Mouse (Mus musculus) G1E-ER4 (cell line): ENCODE measurements around the gene Wdr46. TPM values are rescaled to one million over a fixed set of nuclear protein-coding genes. Genes with fewer than 3 reads are reported as not detected.

ENCODE experiments used
- GATA1 ChIP-seq: IDR thresholded peaks from one replicate; pipeline ENCODE4 v1.8.0; 2012; ENCODE audit warnings: low read length, inconsistent platforms
- polyA plus RNA-seq: library from polyadenylated mRNA; stranded (reverse); fragments of >175 nt; gene quantifications from 2 replicates; pipeline ENCODE4 v1.2.3, GENCODE M21; 2012

The Wdr46 gene
- polyA plus RNA-seq, 1 experiment, result 186 TPM

DNA sequence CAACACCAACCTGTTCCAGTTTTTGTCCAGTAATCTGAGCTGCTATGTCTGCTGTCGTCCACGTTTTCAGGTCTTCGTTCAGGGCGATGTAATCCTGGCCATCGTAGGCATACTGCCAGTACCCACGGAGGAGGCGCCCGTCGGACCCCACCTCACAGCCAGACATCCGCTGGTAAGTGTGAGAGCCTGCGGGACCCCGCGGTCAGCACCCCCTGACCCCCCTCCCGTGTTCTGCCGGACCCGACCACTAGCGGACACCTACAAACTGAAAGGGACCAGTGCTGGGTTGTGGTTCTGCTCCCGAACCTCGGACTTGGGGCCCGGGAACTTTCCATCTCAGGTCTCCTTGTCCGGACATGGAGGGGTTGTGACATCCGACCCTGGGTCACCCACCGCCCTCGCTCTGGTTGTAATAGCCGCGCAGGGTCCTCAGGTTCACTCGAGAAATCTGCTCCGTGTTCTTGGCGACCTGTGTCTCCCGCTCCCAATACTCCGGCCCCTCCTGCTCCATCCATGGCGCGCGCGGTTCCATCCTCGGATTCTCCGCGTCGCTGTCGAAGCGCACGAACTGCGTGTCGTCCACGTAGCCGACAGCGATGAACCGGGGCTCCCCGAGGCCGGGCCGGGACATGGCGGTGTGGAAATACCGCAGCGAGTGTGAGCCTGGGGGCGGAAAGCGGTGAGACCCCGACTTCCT is 37.5 kb downstream of the Wdr46 start:
- no peak for TF ChIP-seq GATA1

DNA sequence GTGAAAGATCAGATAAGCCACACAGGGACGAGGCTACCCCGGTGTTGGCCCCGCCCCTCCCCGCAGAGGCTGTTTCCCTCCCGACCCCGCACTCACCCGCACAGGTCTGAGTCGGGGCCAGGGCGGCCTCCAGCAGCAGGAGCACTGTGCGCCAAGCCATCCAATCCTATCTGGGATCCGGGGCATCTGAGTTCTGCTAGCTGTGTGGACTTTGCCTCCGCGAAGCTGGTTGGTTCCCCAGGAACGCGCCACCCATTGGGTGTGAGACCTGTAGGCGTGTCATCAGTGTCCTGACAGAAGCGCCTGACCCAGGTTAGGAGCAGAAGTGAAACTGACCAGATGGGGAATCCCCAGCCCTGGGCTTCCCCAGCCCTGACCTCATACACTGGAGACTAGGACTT is 38.2 kb downstream of the Wdr46 start:
- TF ChIP-seq GATA1, result no peak

DNA sequence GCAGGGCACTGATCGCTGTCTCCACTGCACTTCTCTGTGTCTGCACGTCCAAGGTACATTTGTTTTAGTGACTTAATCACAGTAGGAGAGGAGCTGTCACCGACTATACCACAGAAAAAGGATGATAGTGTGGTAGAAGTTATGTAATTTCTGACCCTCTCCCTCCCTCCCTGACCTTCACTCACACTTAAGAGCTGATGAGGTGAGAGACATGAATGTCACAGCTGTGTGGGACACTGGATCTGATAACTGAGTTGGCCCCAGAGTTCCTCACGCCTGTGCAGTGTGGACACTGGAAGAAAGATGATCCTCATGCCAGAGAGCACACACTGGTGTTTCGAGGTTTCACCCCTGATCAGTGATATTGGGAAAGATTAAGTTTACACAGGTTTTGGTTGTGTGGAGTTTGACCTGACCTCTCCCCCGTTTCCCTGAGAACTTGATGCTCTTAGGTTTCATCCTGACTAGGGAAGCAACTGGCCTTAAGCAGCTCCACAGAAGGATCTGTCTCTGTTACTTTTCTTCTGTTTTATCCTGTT is 39.1 kb downstream of the Wdr46 start:
- TF ChIP-seq GATA1, result no peak

DNA sequence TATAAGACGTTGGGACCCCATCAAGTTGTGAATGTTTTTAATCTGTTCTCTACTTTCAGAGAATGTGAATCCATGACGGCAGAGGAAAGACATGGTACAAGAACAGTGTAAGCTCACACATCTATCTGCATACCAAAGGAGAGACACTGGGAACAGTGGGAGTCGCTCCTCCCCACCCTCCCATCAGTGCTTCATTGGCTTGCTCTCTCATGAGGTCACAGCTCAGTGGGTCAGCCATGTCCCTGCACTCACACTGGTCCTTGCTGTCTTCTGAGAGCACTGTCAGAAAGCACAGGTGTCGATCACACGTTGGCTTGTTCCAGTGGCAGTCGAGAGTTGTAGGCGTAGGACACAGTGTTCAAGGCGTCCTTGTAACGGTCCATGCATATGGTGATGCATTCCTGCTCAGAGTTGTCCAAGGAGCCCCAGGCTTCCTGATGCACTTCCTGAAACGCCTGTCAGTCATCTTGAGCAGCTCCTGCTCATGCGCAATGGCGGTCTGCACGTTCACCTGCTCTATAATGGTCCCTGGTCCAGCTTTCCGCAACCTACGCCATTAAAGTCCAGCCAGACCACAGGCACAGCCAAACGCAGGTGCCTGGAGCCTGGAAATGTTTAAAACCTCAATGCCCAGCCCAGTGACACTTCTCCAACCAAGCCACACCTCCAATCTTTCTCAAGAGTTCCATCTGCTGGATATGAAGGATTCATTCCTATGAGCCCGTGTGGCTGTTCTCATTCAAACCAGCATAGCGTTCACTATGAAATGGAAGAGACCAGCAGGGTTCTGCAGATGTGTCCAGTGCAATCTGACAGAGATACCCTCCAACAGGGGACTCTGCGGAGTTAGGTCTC is 39.9 kb downstream of the Wdr46 start:
- no peak for TF ChIP-seq GATA1

DNA sequence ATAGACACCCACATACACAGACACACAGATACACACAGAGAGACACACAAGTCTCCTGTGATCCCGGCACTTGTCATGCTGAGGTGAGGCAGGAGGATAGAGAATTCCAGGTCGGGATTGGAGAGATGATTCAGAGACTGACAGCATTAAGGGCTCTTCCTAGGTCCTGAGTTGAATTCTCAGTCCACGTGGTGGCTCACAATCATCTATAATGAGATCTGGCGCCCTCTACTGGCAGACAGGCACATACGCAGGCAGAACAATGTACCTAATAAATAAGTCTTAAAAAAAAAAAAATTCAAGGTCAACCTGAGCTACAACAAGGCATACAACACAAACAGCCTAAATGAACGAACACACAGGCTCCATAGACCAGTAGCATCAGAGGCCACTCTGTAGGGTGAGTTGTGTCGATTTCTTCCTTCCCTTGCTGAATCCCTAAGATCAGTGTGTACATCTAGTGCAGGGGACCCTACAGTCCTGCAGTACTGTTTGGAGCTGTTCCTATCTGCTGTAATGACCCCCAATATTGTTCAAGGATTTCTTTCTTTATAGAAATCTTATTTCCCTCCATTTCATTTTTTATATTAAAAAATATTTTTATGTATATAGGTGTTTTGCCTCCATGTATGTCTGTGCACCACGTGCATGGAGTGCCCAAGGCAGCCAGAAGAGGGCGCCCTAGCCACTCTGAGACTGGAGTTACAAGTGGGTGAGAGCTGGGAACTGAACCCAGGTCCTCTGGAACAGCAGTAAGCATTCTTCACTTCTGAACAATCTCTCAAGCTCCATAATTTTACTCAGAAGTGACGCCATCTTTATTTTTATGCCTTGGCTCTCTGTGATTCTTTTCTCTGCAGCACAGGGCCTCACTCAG is 51.6 kb downstream of the Wdr46 start:
- no peak for TF ChIP-seq GATA1

DNA sequence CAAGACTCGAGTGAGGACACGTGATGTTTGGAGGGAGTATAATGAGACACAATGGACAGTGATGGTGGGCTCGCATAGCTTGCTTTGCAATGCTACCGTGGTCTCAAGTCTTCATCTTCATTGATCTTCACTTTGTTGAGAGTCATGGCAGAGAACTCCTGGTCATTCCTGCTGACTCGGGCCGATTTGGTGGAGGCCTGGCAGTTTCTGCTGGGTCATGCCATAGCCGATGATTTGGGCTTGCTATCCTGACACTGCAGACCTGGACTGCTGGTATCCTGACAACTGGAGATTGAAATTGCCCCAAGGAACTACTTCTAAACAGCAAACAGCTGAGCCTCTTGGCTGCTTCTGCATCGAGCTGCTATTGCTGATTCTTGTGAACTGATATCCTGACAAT is 54.5 kb downstream of the Wdr46 start:
- no peak for TF ChIP-seq GATA1

DNA sequence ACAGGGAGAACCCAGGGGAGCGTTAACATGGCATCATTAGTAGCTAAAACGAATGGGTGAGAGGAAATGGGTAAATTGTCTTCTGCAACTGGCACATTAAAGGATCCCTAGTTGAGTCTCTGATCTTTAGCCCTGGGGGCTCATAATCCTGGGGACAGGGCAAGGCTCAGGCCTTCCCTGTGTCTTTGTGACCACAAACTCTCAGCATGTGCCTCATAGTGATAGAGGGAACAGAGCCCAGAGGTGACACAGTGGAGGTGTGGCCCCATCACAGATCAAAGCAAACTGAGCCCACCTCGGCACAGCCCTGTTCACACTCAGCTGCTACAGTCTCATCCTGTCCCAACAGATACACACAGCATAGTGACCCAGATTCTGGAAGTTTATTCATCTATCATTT is 55.2 kb downstream of the Wdr46 start:
- no peak for TF ChIP-seq GATA1

Other genes with a start within 250 kb of the Wdr46 start
- gene March2, start 222.0 kb upstream of the Wdr46 start, polyA plus RNA-seq, result 19.8 and 42.0 TPM in 2 replicates
- 99.8 and 157 TPM in 2 replicates for gene Rab11b, start 180.1 kb upstream of the Wdr46 start, polyA plus RNA-seq
- not detected in 2 replicates for gene Angptl4, start 158.8 kb upstream of the Wdr46 start, polyA plus RNA-seq
- gene Kank3, start 130.1 kb upstream of the Wdr46 start, polyA plus RNA-seq, result 6.9 and 7.2 TPM in 2 replicates
- 1,425 and 5,080 TPM in 2 replicates for gene Rps28, start 116.1 kb upstream of the Wdr46 start, polyA plus RNA-seq
- gene Ndufa7, start 116.1 kb upstream of the Wdr46 start, polyA plus RNA-seq, result 678 and 952 TPM in 2 replicates
- 9.3 and 14.4 TPM in 2 replicates for gene Cd320, start 97.6 kb upstream of the Wdr46 start, polyA plus RNA-seq
- not detected in 2 replicates for gene Gm7029, start 66.8 kb upstream of the Wdr46 start, polyA plus RNA-seq
- 88.1 and 95.0 TPM in 2 replicates for gene Kifc1, start 50.0 kb upstream of the Wdr46 start, polyA plus RNA-seq
- gene Platr17, start 35.5 kb upstream of the Wdr46 start, polyA plus RNA-seq, result not detected in 2 replicates
- gene Daxx, start 31.2 kb upstream of the Wdr46 start, polyA plus RNA-seq, result 57.5 and 59.5 TPM in 2 replicates
- gene Tapbp, start 24.8 kb upstream of the Wdr46 start, polyA plus RNA-seq, result 77.2 and 82.0 TPM in 2 replicates
- 49.7 and 50.9 TPM in 2 replicates for gene Zbtb22, start 24.8 kb upstream of the Wdr46 start, polyA plus RNA-seq
- 93.1 and 127 TPM in 2 replicates for gene Rgl2, start 11.1 kb upstream of the Wdr46 start, polyA plus RNA-seq
- gene Pfdn6, start 317 bp upstream of the Wdr46 start, polyA plus RNA-seq, result 358 and 374 TPM in 2 replicates
- gene B3galt4, start 10.8 kb downstream of the Wdr46 start, polyA plus RNA-seq, result 11.6 and 14.2 TPM in 2 replicates
- gene Vps52, start 15.2 kb downstream of the Wdr46 start, polyA plus RNA-seq, result 64.7 and 68.2 TPM in 2 replicates
- gene Rps18, start 15.3 kb downstream of the Wdr46 start, polyA plus RNA-seq, result 364 and 1,526 TPM in 2 replicates
- not detected in 2 replicates for gene H2-K1, start 59.7 kb downstream of the Wdr46 start, polyA plus RNA-seq
- gene Ring1, start 84.0 kb downstream of the Wdr46 start, polyA plus RNA-seq, result 56.3 and 62.8 TPM in 2 replicates
- gene H2-Ke6, start 87.4 kb downstream of the Wdr46 start, polyA plus RNA-seq, result 64.0 and 94.1 TPM in 2 replicates
- 98.4 and 100 TPM in 2 replicates for gene Slc39a7, start 91.0 kb downstream of the Wdr46 start, polyA plus RNA-seq
- gene Rxrb, start 91.2 kb downstream of the Wdr46 start, polyA plus RNA-seq, result 176 and 194 TPM in 2 replicates
- 0.96 and 1.5 TPM in 2 replicates for gene Col11a2, start 98.8 kb downstream of the Wdr46 start, polyA plus RNA-seq
- not detected in 2 replicates for gene H2-Oa, start 151.7 kb downstream of the Wdr46 start, polyA plus RNA-seq
- gene H2-DMa, start 178.9 kb downstream of the Wdr46 start, polyA plus RNA-seq, result 2.0 and 2.6 TPM in 2 replicates
- gene Brd2, start 182.0 kb downstream of the Wdr46 start, polyA plus RNA-seq, result 215 and 310 TPM in 2 replicates
- gene H2-DMb2, start 202.6 kb downstream of the Wdr46 start, polyA plus RNA-seq, result not detected in 2 replicates
- gene H2-DMb1, start 212.4 kb downstream of the Wdr46 start, polyA plus RNA-seq, result 0.10 TPM in 1 of 2 replicates, not detected in the other
- 1.1 and 1.4 TPM in 2 replicates for gene Tap1, start 246.9 kb downstream of the Wdr46 start, polyA plus RNA-seq
- 0.27 and 0.33 TPM in 2 replicates for gene Psmb9, start 247.1 kb downstream of the Wdr46 start, polyA plus RNA-seq